Mouse (Mus musculus): ENCODE results near the gene Gm10668.
"Not testable (repeated sequence)": the region's sequence is repeated elsewhere in the genome, so short reads cannot be mapped to it uniquely, and the experiment has no call there.

DNA sequence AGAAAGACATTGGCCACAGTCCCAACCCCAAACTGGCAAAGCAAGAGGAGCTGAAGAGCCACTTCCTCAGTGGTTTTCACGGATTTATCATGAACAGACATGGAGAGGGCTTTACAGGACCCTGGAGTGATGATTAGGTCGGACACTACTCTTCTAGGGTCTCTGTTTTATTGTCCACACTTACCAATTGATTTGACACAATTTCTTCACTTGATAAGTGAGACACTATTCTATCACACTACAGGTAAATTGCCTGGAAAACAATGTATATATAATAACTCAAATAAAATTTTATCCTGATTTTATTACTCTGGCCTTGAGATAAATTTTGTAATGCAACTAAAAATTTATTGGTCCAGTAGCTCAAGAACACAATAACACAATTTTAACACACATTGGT lies 27.3 kb downstream of the Gm10668 start, which contains the start of gene Vmn1r111:
- not testable (repeated sequence) for TF ChIP-seq EP300 (IDR thresholded peaks at IDR 0.05; ENCODE audit: low read length); MAX (IDR thresholded peaks at IDR 0.05; ENCODE audit: low read length); POLR2A (IDR thresholded peaks at IDR 0.05; ENCODE audit: low read depth, low read length); MYC (IDR thresholded peaks at IDR 0.05; ENCODE audit: low read depth, low read length); CTCF (conservative IDR thresholded peaks at IDR 0.05 in 1 of 2, IDR thresholded peaks at IDR 0.05 in 1 of 2; ENCODE audit: low read depth in 2 of 2, low read length in 2 of 2); CHD1 (IDR thresholded peaks at IDR 0.05; ENCODE audit: low read depth, low read length); ETS1 (conservative IDR thresholded peaks at IDR 0.05; ENCODE audit: low read depth, low read length); JUND (conservative IDR thresholded peaks at IDR 0.05; ENCODE audit: low read depth, low read length); SIN3A (IDR thresholded peaks at IDR 0.05; ENCODE audit: low read length)

All from CH12.LX (cell line).